Mouse (Mus musculus) kidney, adult 9 months (tissue): ENCODE results near the gene Aff1.

Experiments
- DNase-seq: peaks from one replicate; pipeline ENCODE4 v3.0.0; 2022

The Aff1 gene

GRCm38 (mm10) chr5:103694094-103694493 is 1.9 kb downstream of the Aff1 start:
- no peak for DNase-seq

- no peak for DNase-seq
These were observed 5.8 kb downstream of the Aff1 start for GRCm38 (mm10) chr5:103697875-103698491.

GRCm38 (mm10) chr5:103698577-103698976 is 6.4 kb downstream of the Aff1 start:
- DNase-seq = peak; percentile 46

GRCm38 (mm10) chr5:103699537-103699936 is 7.4 kb downstream of the Aff1 start:
- DNase-seq = no peak

DNA sequence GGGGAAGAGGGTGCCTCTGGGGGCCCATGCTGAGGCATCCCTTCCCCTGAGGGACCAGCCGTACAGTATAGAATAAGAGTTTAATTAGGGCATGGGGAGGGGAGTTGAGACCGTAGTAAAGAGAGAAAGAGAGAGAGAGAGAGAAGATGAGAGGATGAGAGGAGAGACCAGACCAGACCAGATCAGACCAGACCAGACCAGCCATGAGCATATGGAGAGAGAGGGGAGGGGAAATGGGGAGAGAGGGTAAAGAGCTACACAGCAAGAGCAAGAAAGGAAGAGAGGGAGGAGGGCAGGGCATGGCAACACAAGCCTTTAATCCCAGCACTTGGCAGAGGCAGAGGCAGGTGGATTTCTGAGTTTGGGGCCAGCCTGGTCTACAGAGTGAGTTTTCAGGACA is 8.5 kb downstream of the Aff1 start:
- DNase-seq = no peak

DNA sequence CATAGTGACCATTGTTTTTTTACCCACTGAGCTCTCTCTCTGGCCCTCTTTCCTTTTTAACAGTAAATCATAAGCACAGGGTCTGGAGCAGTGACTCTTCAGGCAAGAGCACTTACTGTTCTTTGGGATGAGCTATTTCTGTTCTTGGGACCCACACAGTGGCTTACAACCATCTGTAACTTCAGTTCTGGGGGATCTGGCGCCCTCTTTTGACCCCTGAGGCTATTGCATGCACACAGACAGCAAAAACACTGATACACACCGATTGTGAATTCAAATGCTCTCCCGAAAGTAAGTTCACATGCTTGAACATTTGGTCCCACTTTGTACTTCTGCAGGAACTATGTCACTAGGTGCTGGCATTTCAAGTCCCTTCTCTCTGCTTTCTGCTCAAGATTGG is 9.3 kb downstream of the Aff1 start:
- DNase-seq = no peak

- no peak for DNase-seq
These were observed 10.4 kb downstream of the Aff1 start for GRCm38 (mm10) chr5:103702527-103702926.

- DNase-seq = no peak
These were observed 13.2 kb downstream of the Aff1 start for GRCm38 (mm10) chr5:103705331-103705730.

DNA sequence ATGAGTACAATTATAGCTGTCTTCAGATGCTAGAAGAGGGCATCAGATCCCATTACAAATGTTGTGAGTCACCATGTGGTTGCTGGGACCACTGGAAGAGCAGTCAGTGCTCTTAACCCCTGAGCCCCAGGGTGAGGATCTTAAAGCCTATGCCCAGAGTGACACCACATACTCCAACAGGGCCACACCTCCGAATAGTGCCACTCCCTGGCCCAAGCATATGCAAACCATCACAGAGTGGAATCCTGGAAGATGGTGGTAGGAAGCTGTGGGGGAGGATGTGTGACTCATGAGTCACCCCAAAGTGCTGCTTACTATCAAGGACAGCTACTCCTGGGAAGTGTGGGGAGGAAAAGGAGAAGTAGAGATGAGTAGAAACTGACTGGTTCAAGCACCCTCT is 13.7 kb downstream of the Aff1 start:
- no peak for DNase-seq

- DNase-seq = no peak
These were observed 16.9 kb downstream of the Aff1 start for GRCm38 (mm10) chr5:103709044-103709443.

- no peak for DNase-seq
These were observed 19.7 kb downstream of the Aff1 start for GRCm38 (mm10) chr5:103711886-103712285.

GRCm38 (mm10) chr5:103713422-103713821 is 21.2 kb downstream of the Aff1 start:
- no peak for DNase-seq

DNA sequence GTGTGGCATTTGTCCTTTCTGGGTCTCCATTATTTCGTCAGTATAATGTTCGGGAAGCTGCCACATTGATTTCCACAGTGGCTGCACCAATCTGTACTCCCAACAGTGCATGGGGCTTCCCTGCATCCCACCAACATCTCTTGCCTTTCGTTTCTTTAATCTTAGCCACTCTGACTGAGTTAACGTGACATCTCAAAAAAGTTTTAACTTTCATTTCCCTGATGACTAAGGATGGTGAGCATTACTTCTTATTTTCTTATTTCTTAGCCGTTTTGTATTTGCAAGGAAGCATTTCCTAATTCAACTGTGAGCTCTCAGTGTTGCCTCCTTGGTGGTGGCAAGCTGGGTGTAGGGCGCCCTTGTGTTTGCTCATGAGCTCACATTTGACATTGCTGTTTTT is 22.8 kb downstream of the Aff1 start:
- DNase-seq = no peak

DNA sequence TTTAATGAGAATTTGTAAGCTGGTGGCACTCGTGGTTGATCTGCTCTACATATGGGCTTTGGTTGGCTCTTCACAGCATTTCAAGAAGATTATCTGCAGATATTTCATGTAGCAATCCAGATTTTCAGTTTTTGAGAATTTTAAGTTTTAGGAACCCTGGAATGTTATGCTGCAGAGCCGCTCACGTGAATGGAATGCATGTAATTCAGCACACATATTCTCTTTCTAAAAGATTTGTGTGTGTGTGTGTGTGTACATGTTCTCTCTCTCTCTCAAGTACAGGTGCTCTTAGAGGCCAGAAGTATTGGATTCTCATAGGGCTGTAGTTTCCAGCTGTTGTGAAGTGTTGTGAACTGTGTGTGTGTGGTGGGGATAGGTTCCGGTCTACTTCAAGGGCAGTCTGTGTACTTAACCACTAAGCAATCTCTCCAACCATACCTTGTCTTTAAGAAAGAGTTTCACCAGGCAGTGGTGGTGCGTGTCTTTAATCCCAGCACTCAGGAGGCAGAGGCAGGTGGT is 24.7 kb downstream of the Aff1 start:
- DNase-seq = no peak

DNA sequence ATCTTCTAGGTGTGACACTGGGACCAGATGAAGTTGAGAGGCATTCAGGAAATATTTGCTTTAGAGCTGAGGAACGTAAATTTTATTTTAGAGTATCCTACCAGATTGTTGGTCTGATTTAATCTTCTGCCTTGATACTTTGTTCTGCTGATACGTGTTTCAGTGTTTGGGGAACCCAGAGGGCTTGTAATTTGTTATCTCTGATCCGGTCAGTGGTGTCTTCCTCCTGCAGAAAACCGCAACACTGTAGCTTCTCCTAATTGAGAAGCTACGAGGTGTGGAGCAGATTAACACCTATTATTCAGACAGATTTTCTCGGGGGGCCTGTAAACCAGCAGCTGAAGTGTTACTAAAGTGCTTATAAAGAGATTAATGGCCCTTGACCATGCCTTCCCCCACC is 27.0 kb downstream of the Aff1 start:
- no peak for DNase-seq

- DNase-seq = no peak
These were observed 27.7 kb downstream of the Aff1 start for GRCm38 (mm10) chr5:103719851-103720250.

DNA sequence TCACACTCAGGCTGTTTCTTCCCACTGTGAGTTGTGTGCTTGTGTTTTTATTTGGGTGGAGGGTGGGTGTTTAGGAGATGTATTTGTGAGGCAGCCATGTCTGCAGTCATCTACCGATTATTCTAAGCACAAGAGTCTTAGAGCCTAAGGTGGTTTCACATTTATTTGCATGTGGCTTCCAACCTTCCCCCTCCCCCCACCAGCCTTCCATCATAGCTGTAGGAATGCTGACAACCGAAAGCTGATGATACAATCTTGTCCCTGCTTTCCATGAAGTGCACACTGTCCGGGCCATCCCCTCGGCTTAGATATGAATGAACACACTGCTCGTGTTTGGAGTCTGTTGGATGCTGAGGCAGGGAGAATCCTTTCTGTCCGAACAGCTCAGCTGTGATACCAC is 28.8 kb downstream of the Aff1 start:
- DNase-seq = no peak

GRCm38 (mm10) chr5:103721490-103721889 is 29.3 kb downstream of the Aff1 start:
- no peak for DNase-seq

DNA sequence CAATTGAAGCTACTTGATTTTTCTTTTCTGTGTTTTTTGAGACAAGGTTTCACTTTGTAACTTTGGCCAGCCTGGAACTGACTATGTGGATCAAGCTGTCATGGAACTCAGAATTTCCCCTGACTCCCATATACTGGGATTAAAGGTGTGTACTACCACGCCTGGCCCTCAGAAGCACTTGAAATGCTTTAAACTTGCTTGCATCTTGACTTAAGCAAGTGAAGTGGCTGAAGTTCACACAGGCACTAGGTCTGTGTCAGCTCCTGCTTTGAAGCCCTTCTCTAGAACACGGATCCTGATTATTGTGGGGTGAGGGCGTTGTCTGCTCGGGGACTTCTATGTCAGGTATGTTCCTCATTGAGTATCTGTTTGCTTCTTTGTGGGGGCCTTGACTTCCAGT is 30.5 kb downstream of the Aff1 start:
- no peak for DNase-seq

DNA sequence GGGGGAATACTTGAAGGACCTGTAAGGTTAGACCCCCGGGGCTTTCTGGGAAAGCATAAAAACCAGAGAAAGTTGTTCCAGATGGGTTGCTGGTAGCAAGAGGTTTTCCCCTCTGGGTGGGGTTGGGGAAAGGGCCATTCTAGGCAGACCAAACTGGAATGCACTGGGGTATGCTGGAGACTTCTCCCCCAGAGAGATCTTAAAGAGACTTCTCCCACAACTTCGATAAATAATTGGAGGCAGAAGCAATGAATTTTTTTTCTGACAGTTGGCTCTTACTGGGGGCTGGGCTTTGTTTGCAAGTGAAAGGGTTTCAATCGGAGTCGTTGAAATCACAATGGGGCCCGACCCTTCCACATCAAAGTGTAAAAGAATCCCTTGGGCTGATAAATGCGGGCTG is 32.2 kb downstream of the Aff1 start:
- DNase-seq = no peak

GRCm38 (mm10) chr5:103724823-103725222 is 32.6 kb downstream of the Aff1 start:
- DNase-seq = no peak

- DNase-seq = no peak
These were observed 33.3 kb downstream of the Aff1 start for GRCm38 (mm10) chr5:103725268-103726149.

DNA sequence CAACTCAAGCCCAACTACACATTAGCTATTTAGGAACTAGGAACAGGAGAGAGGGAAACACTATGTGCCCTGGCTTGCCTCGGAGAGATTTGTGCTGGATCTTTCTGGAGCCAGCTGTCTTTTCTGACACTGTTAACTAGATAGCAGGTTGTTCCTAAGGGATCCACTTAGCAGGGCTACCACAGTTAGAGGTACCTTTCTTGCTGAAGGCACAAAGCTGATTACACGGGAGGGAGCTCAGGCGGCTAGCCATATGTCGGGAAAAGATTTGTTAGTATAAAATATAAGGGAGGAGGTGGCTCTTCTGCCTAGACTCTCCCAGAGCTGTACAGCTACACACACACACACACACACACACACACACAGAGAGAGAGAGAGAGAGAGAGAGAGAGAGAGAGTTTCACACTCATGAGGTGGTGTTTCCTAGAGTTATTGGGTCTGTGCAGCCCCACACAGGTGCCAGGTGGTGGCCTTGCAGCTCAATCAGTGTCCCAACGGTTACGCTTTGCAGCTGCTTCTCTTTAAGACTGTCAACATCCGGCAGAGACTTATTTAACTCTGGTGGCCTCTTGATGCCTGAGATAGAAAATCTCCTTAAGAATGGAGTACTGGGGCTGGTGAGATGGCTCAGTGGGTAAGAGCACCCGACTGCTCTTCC is 34.2 kb downstream of the Aff1 start:
- no peak for DNase-seq
